Comparison of ENCODE assay signal across 32 mouse cellular contexts in genomic region chr9:69036296-69036695, GRCm38 (mm10).
A peak's percentile ranks its signal among the peaks of the same experiment; 100 is the strongest.
DNase-seq lines count a peak whose midpoint lies in the region; ATAC-seq lines count a peak whose summit lies in the region.
"Had no signal": no experiment of that assay in that cellular context is flagged by ENCODE, and none has a peak within 500 bp of the region (broad histone marks: within the 10 kb centered on the region; RNA-seq: fewer than 3 reads in every experiment).

No protein-coding gene starts in this region.

- no peaks in the 10 kb centered on the region for H3K4me1 ChIP-seq in forebrain, embryonic 14.5 days (ENCODE audit: control insufficient read depth, insufficient read depth, low read length)
- H3K4me1 ChIP-seq in hindbrain, embryonic 11.5 days (replicated peaks; ENCODE audit: control insufficient read depth, insufficient read depth, low read length) = no peaks in the 10 kb centered on the region
- H3K4me1 ChIP-seq: embryonic facial prominence, embryonic 13.5 days; hindbrain, embryonic 15.5 days; kidney, embryonic 15.5 days; limb, embryonic 15.5 days; liver, embryonic 13.5 days; neural tube, embryonic 15.5 days had no signal

- no peak overlapping the region for H3K27ac ChIP-seq in forebrain, embryonic 14.5 days (ENCODE audit: low read depth, low read length)
- H3K27ac ChIP-seq in hindbrain, embryonic 11.5 days (ENCODE audit: low read depth, low read length) = no peak overlapping the region
- H3K27ac ChIP-seq: embryonic facial prominence, embryonic 13.5 days; forebrain, embryonic 10.5 days; hindbrain, embryonic 15.5 days; kidney, embryonic 15.5 days; layer of hippocampus, adult 2 months; limb, embryonic 15.5 days; liver, embryonic 13.5 days; neural tube, embryonic 15.5 days; stomach, postnatal 0 days had no signal

- H3K36me3 ChIP-seq in forebrain, embryonic 14.5 days (ENCODE audit: control insufficient read depth, insufficient read depth, low read length) = no peaks in the 10 kb centered on the region
- H3K36me3 ChIP-seq in hindbrain, embryonic 11.5 days (ENCODE audit: control insufficient read depth, insufficient read depth, low read length) = no peaks in the 10 kb centered on the region
- H3K36me3 ChIP-seq: embryonic facial prominence, embryonic 13.5 days; forebrain, embryonic 10.5 days; hindbrain, embryonic 15.5 days; kidney, embryonic 15.5 days; limb, embryonic 15.5 days; liver, embryonic 13.5 days; neural tube, embryonic 15.5 days had no signal

- peak; percentile 24 for DNase-seq in CD4-positive helper T cell, adult 2 months (ENCODE audit: low read depth, low spot score)
- DNase-seq in T-cell, adult 2 months (ENCODE audit: low spot score) = peak; percentile 37
- DNase-seq in thymus, adult 18-20 months = peak; percentile 47 to 71
- peak; percentile 61 for DNase-seq in thymus, postnatal 25 days
- no peak for DNase-seq in forebrain, embryonic 14.5 days (ENCODE audit: low spot score)
- no peak for DNase-seq in kidney, postnatal 4 days
- no peak for DNase-seq in hindbrain, embryonic 11.5 days (ENCODE audit: low spot score)
- DNase-seq: adrenal gland, postnatal 25 days; B cell, adult 2 months; cerebellum, adult 11-12 months; cerebellum, postnatal 10 days; gastrocnemius, postnatal 25 days; heart, adult 18-20 months; heart, postnatal 4 days; kidney, adult 18-20 months; kidney, postnatal 25 days; left cerebral cortex, postnatal 4 days; liver, embryonic 13.5 days; lung, adult 18-20 months; midbrain, embryonic 14.5 days; right cerebral cortex, adult 18-20 months; right cerebral cortex, postnatal 4 days had no signal

- H3K27me3 ChIP-seq in forebrain, embryonic 14.5 days (replicated peaks; ENCODE audit: control insufficient read depth, insufficient read depth, low read length) = no peaks in the 10 kb centered on the region
- no peaks in the 10 kb centered on the region for H3K27me3 ChIP-seq in hindbrain, embryonic 11.5 days (ENCODE audit: control insufficient read depth, insufficient read depth, low read length)
- H3K27me3 ChIP-seq: embryonic facial prominence, embryonic 13.5 days; hindbrain, embryonic 15.5 days; kidney, embryonic 15.5 days; limb, embryonic 15.5 days; liver, embryonic 13.5 days; neural tube, embryonic 15.5 days had no signal

- 41% methylated on average over 3 of the region's 3 CpGs for WGBS in forebrain, embryonic 14.5 days
- 34% methylated on average over 3 of the region's 3 CpGs for WGBS in hindbrain, embryonic 11.5 days

- no peak overlapping the region for H3K4me3 ChIP-seq in forebrain, embryonic 14.5 days (ENCODE audit: low read depth, low read length)
- no peak overlapping the region for H3K4me3 ChIP-seq in hindbrain, embryonic 11.5 days (ENCODE audit: low read depth, low read length)
- H3K4me3 ChIP-seq: embryonic facial prominence, embryonic 13.5 days; forebrain, embryonic 10.5 days; hindbrain, embryonic 15.5 days; kidney, embryonic 15.5 days; layer of hippocampus, adult 2 months; limb, embryonic 15.5 days; liver, embryonic 13.5 days; neural tube, embryonic 15.5 days had no signal

- H3K9ac ChIP-seq in forebrain, embryonic 14.5 days (ENCODE audit: low read length) = no peak overlapping the region
- no peak overlapping the region for H3K9ac ChIP-seq in hindbrain, embryonic 11.5 days (ENCODE audit: low read depth, low read length)
- H3K9ac ChIP-seq: embryonic facial prominence, embryonic 13.5 days; hindbrain, embryonic 15.5 days; kidney, embryonic 15.5 days; limb, embryonic 15.5 days; liver, embryonic 13.5 days; neural tube, embryonic 15.5 days had no signal

- ATAC-seq in forebrain, embryonic 14.5 days = no peak
- no peak for ATAC-seq in hindbrain, embryonic 11.5 days (ENCODE audit: low FRiP score)
- ATAC-seq: lung, postnatal 0 days had no signal

- no peaks in the 10 kb centered on the region for H3K9me3 ChIP-seq in forebrain, embryonic 14.5 days (replicated peaks; ENCODE audit: control insufficient read depth, low read length)
- H3K9me3 ChIP-seq in hindbrain, embryonic 11.5 days (ENCODE audit: control insufficient read depth, low read length) = no peaks in the 10 kb centered on the region
- H3K9me3 ChIP-seq: embryonic facial prominence, embryonic 13.5 days; hindbrain, embryonic 15.5 days; kidney, embryonic 15.5 days; limb, embryonic 15.5 days; liver, embryonic 13.5 days; neural tube, embryonic 15.5 days had no signal

- H3K4me2 ChIP-seq in forebrain, embryonic 14.5 days (ENCODE audit: low read length) = no peak overlapping the region
- no peak overlapping the region for H3K4me2 ChIP-seq in hindbrain, embryonic 11.5 days (replicated peaks; ENCODE audit: low read depth, low read length)
- H3K4me2 ChIP-seq: embryonic facial prominence, embryonic 13.5 days; heart, embryonic 11.5 days; hindbrain, embryonic 15.5 days; kidney, embryonic 15.5 days; limb, embryonic 15.5 days; liver, embryonic 13.5 days; neural tube, embryonic 15.5 days had no signal

Comparison
In these comparisons a context has a peak if more than half of its experiments do, and no peak if none do; other contexts are left out.
1. DNase-seq: peak in CD4-positive helper T cell, adult 2 months (single experiment), T-cell, adult 2 months (single experiment), thymus, adult 18-20 months (2 of 2) and thymus, postnatal 25 days (single experiment); none in forebrain, embryonic 14.5 days (single experiment), kidney, postnatal 4 days (0 of 2) and hindbrain, embryonic 11.5 days (single experiment).